Mouse (Mus musculus) MEL (cell line): Measurements from ENCODE around the gene Cpm. TPM values are rescaled to one million over a fixed set of nuclear protein-coding genes. Genes with fewer than 3 reads are reported as not detected.

Experiments
- DNase-seq: peaks from one replicate; pipeline ENCODE4 v3.0.0; 2011; ENCODE audit warnings: low read depth, low spot score
- H3K27ac ChIP-seq: 2 replicates; pipeline ENCODE4 v1.5.1; 2012; ENCODE audit warnings: low read depth, mild to moderate bottlenecking, control low read depth, low read length, moderate library complexity; ENCODE audit not compliant: control insufficient read depth
- H3K27me3 ChIP-seq, 2 experiments: fragments of 150-350 bp in 1 of 2; sonication (generic) in 1 of 2; 2 replicates each; pipeline ENCODE4 v1.6.1; 2012; ENCODE audit warnings: low read length in 2 of 2, mild to moderate bottlenecking in 2 of 2, improper control_type of control experiment in 1 of 2, moderate library complexity in 1 of 2; ENCODE audit not compliant: insufficient read depth in 2 of 2, control insufficient read depth in 1 of 2
- H3K36me3 ChIP-seq, 2 experiments: 2 replicates each; pipeline ENCODE4 v1.6.1; 2012 to 2014; ENCODE audit warnings: low read length in 2 of 2, improper control_type of control experiment in 1 of 2, inconsistent platforms in 1 of 2, mild to moderate bottlenecking in 1 of 2; ENCODE audit not compliant: insufficient read depth in 2 of 2, control insufficient read depth in 1 of 2
- H3K4me1 ChIP-seq, 2 experiments: fragments of 150-350 bp in 1 of 2; sonication (generic) in 1 of 2; 2 replicates each; pipeline ENCODE4 v1.6.1; 2012; ENCODE audit warnings: low read length in 2 of 2, improper control_type of control experiment in 1 of 2, mild to moderate bottlenecking in 1 of 2; ENCODE audit not compliant: insufficient read depth in 2 of 2, control insufficient read depth in 1 of 2
- H3K4me3 ChIP-seq, 2 experiments: fragments of 150-350 bp in 1 of 2; sonication (generic) in 1 of 2; 2 replicates each; pipeline ENCODE4 v1.5.1; 2012; ENCODE audit warnings: low read depth in 2 of 2, low read length in 2 of 2, mild to moderate bottlenecking in 2 of 2, moderate library complexity in 2 of 2, control low read depth in 1 of 2, improper control_type of control experiment in 1 of 2; ENCODE audit not compliant: control insufficient read depth in 1 of 2, insufficient read depth in 1 of 2
- H3K79me2 ChIP-seq: 2 replicates; pipeline ENCODE4 v1.6.1; 2012; ENCODE audit warnings: mild to moderate bottlenecking, low read length, moderate library complexity; ENCODE audit not compliant: control insufficient read depth, poor library complexity, insufficient read depth
- H3K9ac ChIP-seq: 2 replicates; pipeline ENCODE4 v1.6.1; 2012; ENCODE audit warnings: low read depth, mild to moderate bottlenecking, control low read depth, low read length, moderate library complexity; ENCODE audit not compliant: control insufficient read depth, poor library complexity, severe bottlenecking
- H3K9me3 ChIP-seq: fragments of 150-350 bp; sonication (generic); replicated peaks from 2 replicates; pipeline ENCODE4 v1.6.1; 2012; ENCODE audit warnings: mild to moderate bottlenecking, low read length, improper control_type of control experiment, moderate library complexity; ENCODE audit not compliant: insufficient read depth
- BHLHE40 ChIP-seq: IDR thresholded peaks from 2 replicates; pipeline ENCODE4 v1.6.1; 2012; ENCODE audit warnings: low read depth, mild to moderate bottlenecking, inconsistent platforms, low read length, improper control_type of control experiment, borderline replicate concordance
- CHD1 ChIP-seq: IDR thresholded peaks from 2 replicates; pipeline ENCODE4 v1.6.1; 2012; ENCODE audit warnings: low read depth, mild to moderate bottlenecking, inconsistent platforms, low read length, improper control_type of control experiment
- CHD2 ChIP-seq: IDR thresholded peaks from 2 replicates; pipeline ENCODE4 v1.6.1; 2011; ENCODE audit warnings: low read length, improper control_type of control experiment
- GABPA ChIP-seq: IDR thresholded peaks from 2 replicates; pipeline ENCODE4 v1.6.1; 2012; ENCODE audit warnings: low read depth, mild to moderate bottlenecking, inconsistent platforms, low read length, improper control_type of control experiment, moderate library complexity
- GATA1 ChIP-seq: IDR thresholded peaks from 2 replicates; pipeline ENCODE4 v1.6.1; 2011; ENCODE audit warnings: low read depth, low read length, improper control_type of control experiment
- HCFC1 ChIP-seq: IDR thresholded peaks from 2 replicates; pipeline ENCODE4 v1.6.1; 2012; ENCODE audit warnings: low read depth, mild to moderate bottlenecking, inconsistent platforms, low read length, improper control_type of control experiment, moderate library complexity
- JUND ChIP-seq: IDR thresholded peaks from 2 replicates; pipeline ENCODE4 v1.6.1; 2011; ENCODE audit warnings: low read depth, mild to moderate bottlenecking, improper control_type of control experiment, low read length
- MAX ChIP-seq: IDR thresholded peaks from 2 replicates; pipeline ENCODE4 v1.6.1; 2011; ENCODE audit warnings: low read length, improper control_type of control experiment
- MXI1 ChIP-seq: IDR thresholded peaks from 2 replicates; pipeline ENCODE4 v1.6.1; 2011; ENCODE audit warnings: mild to moderate bottlenecking, low read depth, low read length, improper control_type of control experiment
- MYB ChIP-seq: IDR thresholded peaks from 2 replicates; pipeline ENCODE4 v1.6.1; 2011; ENCODE audit warnings: mild to moderate bottlenecking, low read depth, low read length, improper control_type of control experiment
- NELFE ChIP-seq: IDR thresholded peaks from 2 replicates; pipeline ENCODE4 v1.6.1; 2011; ENCODE audit warnings: low read depth, low read length, improper control_type of control experiment
- NRF1 ChIP-seq: IDR thresholded peaks from 2 replicates; pipeline ENCODE4 v1.6.1; 2014; ENCODE audit warnings: low read depth, mild to moderate bottlenecking, inconsistent platforms, low read length, improper control_type of control experiment, moderate library complexity; ENCODE audit not compliant: poor library complexity, insufficient read depth, severe bottlenecking
- POLR2A ChIP-seq, 2 experiments: IDR thresholded peaks; 2 replicates each; pipeline ENCODE4 v1.6.1; 2011 to 2012; ENCODE audit warnings: low read length in 2 of 2, mild to moderate bottlenecking in 2 of 2, control low read depth in 1 of 2, improper control_type of control experiment in 1 of 2, low read depth in 1 of 2, moderate library complexity in 1 of 2; ENCODE audit not compliant: control insufficient read depth in 1 of 2, insufficient read depth in 1 of 2, poor library complexity in 1 of 2
- POLR2AphosphoS5 ChIP-seq: IDR thresholded peaks from 2 replicates; pipeline ENCODE4 v1.6.1; 2012; ENCODE audit warnings: low read depth, borderline replicate concordance, mild to moderate bottlenecking, inconsistent platforms, low read length, moderate library complexity, mixed read lengths
- SIN3A ChIP-seq: IDR thresholded peaks from 2 replicates; pipeline ENCODE4 v1.6.1; 2012; ENCODE audit warnings: low read length, improper control_type of control experiment, inconsistent platforms
- USF1 ChIP-seq: IDR thresholded peaks from 2 replicates; pipeline ENCODE4 v1.6.1; 2014; ENCODE audit warnings: low read depth, mild to moderate bottlenecking, inconsistent platforms, low read length, improper control_type of control experiment, moderate library complexity
- ZC3H11A ChIP-seq: IDR thresholded peaks from 2 replicates; pipeline ENCODE4 v1.6.1; 2012; ENCODE audit warnings: low read depth, mild to moderate bottlenecking, inconsistent platforms, low read length, improper control_type of control experiment
- ZKSCAN1 ChIP-seq: IDR thresholded peaks from 2 replicates; pipeline ENCODE4 v1.6.1; 2012; ENCODE audit warnings: low read depth, mild to moderate bottlenecking, inconsistent platforms, low read length, improper control_type of control experiment, moderate library complexity
- ZMIZ1 ChIP-seq: IDR thresholded peaks from 2 replicates; pipeline ENCODE4 v1.6.1; 2012; ENCODE audit warnings: low read depth, mild to moderate bottlenecking, inconsistent platforms, low read length, improper control_type of control experiment, moderate library complexity
- polyA plus RNA-seq, 2 experiments: library from polyadenylated mRNA; stranded (reverse) in 1 of 2; unstranded in 1 of 2; fragments of >175 nt in 1 of 2; fragments of >200 nt in 1 of 2; gene quantifications; 2 replicates each; pipeline versions ENCODE4 v1.2.1 to v1.2.4; 2012; ENCODE audit warnings: low replicate concordance in 2 of 2, low read depth in 1 of 2; ENCODE audit not compliant: insufficient read length in 2 of 2, insufficient read depth in 1 of 2, missing spikeins in 1 of 2
- total RNA-seq: library from RNA; depleted of rRNA; stranded (reverse); fragments of 300-350 nt; gene quantifications from 2 replicates; pipeline ENCODE4 v1.2.3, GENCODE M21; 2012

Gene Cpm
- total and polyA plus RNA-seq, 3 experiments, result 0.04 to 0.40 TPM; not detected in 1

- Histone ChIP-seq H3K4me3 (no peak overlapping the region), H3K27me3 (peaks cover 0 to 2% of the 10 kb centered on the region in 2 experiments; a peak in 2 of 4 replicates), H3K9ac (no peak overlapping the region), H3K9me3 (no peaks in the 10 kb centered on the region), H3K27ac (no peak overlapping the region), H3K36me3 (no peaks in the 10 kb centered on the region), H3K79me2 (no peaks in the 10 kb centered on the region), H3K4me1 (no peaks in the 10 kb centered on the region)
- no peak for DNase-seq
- TF ChIP-seq ZC3H11A (no peak), GATA1 (no peak), NELFE (no peak), HCFC1 (no peak), GABPA (no peak), POLR2AphosphoS5 (no peak), NRF1 (no peak), CHD2 (no peak), ZKSCAN1 (no peak), USF1 (no peak), MYB (no peak), CHD1 (no peak)
- TF ChIP-seq, all 39 proteins: peak for 0
These were observed 34.0 kb downstream of the Cpm start for GRCm38 (mm10) chr10:117663056-117663864.

- no peak overlapping the region for H3K9ac ChIP-seq
- no peak overlapping the region for H3K27ac ChIP-seq
- no peak overlapping the region for H3K4me3 ChIP-seq
- no peaks in the 10 kb centered on the region for H3K9me3 ChIP-seq
- H3K36me3 ChIP-seq, result no peaks in the 10 kb centered on the region
- no peaks in the 10 kb centered on the region for H3K4me1 ChIP-seq
- no peaks in the 10 kb centered on the region for H3K79me2 ChIP-seq
- TF ChIP-seq ZMIZ1, result no peak
- TF ChIP-seq JUND, result no peak
- no peak for TF ChIP-seq MXI1
- no peak for TF ChIP-seq HCFC1
- TF ChIP-seq POLR2A (IDR thresholded peaks at IDR 0.05; ENCODE audit: control insufficient read depth in 1 of 2, insufficient read depth in 1 of 2, low read depth in 1 of 2, low read length in 2 of 2, poor library complexity in 1 of 2), result no peak
- no peak for TF ChIP-seq BHLHE40
- TF ChIP-seq MAX, result no peak
- TF ChIP-seq SIN3A, result no peak
- DNase-seq, result no peak
- H3K27me3 ChIP-seq, result no peaks in the 10 kb centered on the region
These were observed 34.5 kb downstream of the Cpm start for GRCm38 (mm10) chr10:117663865-117664200.
